In genomic region chr7:140070042-140070711, GRCm38 (mm10) we compare ENCODE assay signal across 7 mouse cellular contexts. TPM values are rescaled to one million over a fixed set of nuclear protein-coding genes. Genes with fewer than 3 reads are reported as not detected.
A peak's percentile ranks its signal among the peaks of the same experiment; 100 is the strongest.
DNase-seq lines count a peak whose midpoint lies in the region; ATAC-seq and TF ChIP-seq lines count a peak whose summit lies in the region.

No protein-coding gene starts in this region.

- H3K4me1 ChIP-seq in ES-Bruce4 (ENCODE audit: control insufficient read depth, insufficient read depth, low read length) = no peaks in the 10 kb centered on the region
- H3K4me1 ChIP-seq in hindbrain, embryonic 10.5 days (replicated peaks) = peaks cover 11% of the 10 kb centered on the region

- TF ChIP-seq POLR2A in ES-Bruce4 (IDR thresholded peaks at IDR 0.05; ENCODE audit: insufficient read depth, low read length) = peak; percentile 20

- peak overlapping the region; percentile 44 for H3K9ac ChIP-seq in ES-Bruce4 (ENCODE audit: low read depth, poor library complexity, severe bottlenecking)

- no peaks in the 10 kb centered on the region for H3K36me3 ChIP-seq in ES-Bruce4 (ENCODE audit: control insufficient read depth, insufficient read depth, low read length, poor library complexity, severe bottlenecking)
- H3K36me3 ChIP-seq in hindbrain, embryonic 10.5 days = no peaks in the 10 kb centered on the region

- no peak for TF ChIP-seq CTCF in ES-Bruce4 (IDR thresholded peaks at IDR 0.05; ENCODE audit: low read depth, low read length)

- DNase-seq in hindbrain, embryonic 10.5 days (ENCODE audit: low spot score) = peak; percentile 47
- DNase-seq in lung, postnatal 10 days = peak; percentile 30
- DNase-seq in right cerebral cortex, postnatal 36 days (ENCODE audit: low spot score in 2 of 2) = no peak
- no peak for DNase-seq in frontal cortex, postnatal 36 days (ENCODE audit: low spot score in 2 of 2)
- DNase-seq in urinary bladder, postnatal 10 days (ENCODE audit: low spot score) = no peak

- TF ChIP-seq EP300 in ES-Bruce4 (IDR thresholded peaks at IDR 0.05; ENCODE audit: insufficient read depth, low read depth, low read length) = 0 out of 2 replicates have a peak, but pooled peaks have one; percentile 28

- ATAC-seq in common myeloid progenitor, adult 5-6 weeks (replicated peaks; ENCODE audit: low read depth, poor library complexity, severe bottlenecking) = peak; percentile 32; the same call in 1 of the 2 replicates

- H3K27ac ChIP-seq in ES-Bruce4 (ENCODE audit: insufficient read depth, low read length) = no peak overlapping the region
- H3K27ac ChIP-seq in hindbrain, embryonic 10.5 days = peak overlapping the region; percentile 78

- no peaks in the 10 kb centered on the region for H3K9me3 ChIP-seq in ES-Bruce4 (replicated peaks; ENCODE audit: control insufficient read depth, insufficient read depth, low read length, poor library complexity, severe bottlenecking)
- no peaks in the 10 kb centered on the region for H3K9me3 ChIP-seq in hindbrain, embryonic 10.5 days

- WGBS in hindbrain, embryonic 10.5 days = 31% methylated on average over 39 of the region's 39 CpGs

- no peaks in the 10 kb centered on the region for H3K27me3 ChIP-seq in ES-Bruce4 (ENCODE audit: control insufficient read depth, insufficient read depth, low read length, poor library complexity, severe bottlenecking)
- H3K27me3 ChIP-seq in hindbrain, embryonic 10.5 days (ENCODE audit: insufficient read depth, poor library complexity, severe bottlenecking) = peaks cover 66% of the 10 kb centered on the region

- peak overlapping the region; percentile 62 for H3K4me3 ChIP-seq in ES-Bruce4 (ENCODE audit: low read depth, low read length)
- peak overlapping the region; percentile 45 for H3K4me3 ChIP-seq in hindbrain, embryonic 10.5 days

RNA-seq across cellular contexts. Expression of gene Caly, which starts 12.2 kb away (rescaled TPM):
- polyA plus RNA-seq in ES-Bruce4 (2011; ENCODE audit: insufficient read depth, insufficient read length, low read depth, missing spikeins) = 0.84 and 0.91 TPM in 2 replicates
- not detected in 2 replicates for total RNA-seq in common myeloid progenitor, adult 5-6 weeks (2017)
- polyA plus RNA-seq in hindbrain, embryonic 10.5 days (2016; fragmentation: Nextera tagmentation; extraction: Ambion mirVana) = 2.7 and 7.2 TPM in 2 replicates

RNA-seq across cellular contexts. Expression of gene Msx3, which starts 21.3 kb away (rescaled TPM):
- not detected in 2 replicates for polyA plus RNA-seq in ES-Bruce4 (2011; ENCODE audit: insufficient read depth, insufficient read length, low read depth, missing spikeins)
- not detected in 2 replicates for total RNA-seq in common myeloid progenitor, adult 5-6 weeks (2017)
- polyA plus RNA-seq in hindbrain, embryonic 10.5 days (2016; fragmentation: Nextera tagmentation; extraction: Ambion mirVana) = 95.9 and 105 TPM in 2 replicates

RNA-seq across cellular contexts. Expression of gene Prap1, which starts 23.0 kb away (rescaled TPM):
- not detected in 2 replicates for polyA plus RNA-seq in ES-Bruce4 (2011; ENCODE audit: insufficient read depth, insufficient read length, low read depth, missing spikeins)
- not detected in 2 replicates for total RNA-seq in common myeloid progenitor, adult 5-6 weeks (2017)
- not detected in 2 replicates for polyA plus RNA-seq in hindbrain, embryonic 10.5 days (2016; fragmentation: Nextera tagmentation; extraction: Ambion mirVana)

RNA-seq across cellular contexts. Expression of gene Fuom, which starts 32.1 kb away (rescaled TPM):
- 24.1 and 30.6 TPM in 2 replicates for polyA plus RNA-seq in ES-Bruce4 (2011; ENCODE audit: insufficient read depth, insufficient read length, low read depth, missing spikeins)
- total RNA-seq in common myeloid progenitor, adult 5-6 weeks (2017) = 2.8 and 6.6 TPM in 2 replicates
- polyA plus RNA-seq in hindbrain, embryonic 10.5 days (2016; fragmentation: Nextera tagmentation; extraction: Ambion mirVana) = 13.6 and 17.9 TPM in 2 replicates

RNA-seq across cellular contexts. Expression of gene Tubgcp2, which starts 33.7 kb away (rescaled TPM):
- polyA plus RNA-seq in ES-Bruce4 (2011; ENCODE audit: insufficient read depth, insufficient read length, low read depth, missing spikeins) = 36.3 and 38.3 TPM in 2 replicates
- total RNA-seq in common myeloid progenitor, adult 5-6 weeks (2017) = 47.4 and 54.2 TPM in 2 replicates
- polyA plus RNA-seq in hindbrain, embryonic 10.5 days (2016; fragmentation: Nextera tagmentation; extraction: Ambion mirVana) = 82.2 and 82.5 TPM in 2 replicates

Comparison
In these comparisons a context has a peak if more than half of its experiments do, and no peak if none do; other contexts are left out.
1. DNase-seq: peak in hindbrain, embryonic 10.5 days (single experiment) and lung, postnatal 10 days (single experiment); none in right cerebral cortex, postnatal 36 days (0 of 2), frontal cortex, postnatal 36 days (0 of 2) and urinary bladder, postnatal 10 days (single experiment).
2. RNA of gene Msx3, which starts 21.3 kb away (polyA plus RNA-seq): 95.9 to 105 TPM in hindbrain, embryonic 10.5 days; not detected in ES-Bruce4; every median in the first group is over 10 times any median in the second.